Mouse (Mus musculus) stomach, embryonic 15.5 days (tissue): Measurements from ENCODE around the gene Rassf1. TPM values are rescaled to one million over a fixed set of nuclear protein-coding genes. Genes with fewer than 3 reads are reported as not detected.

Source experiments
- ATAC-seq: fragments of 200-750 bp; cut with Nextera tagmentation; 2 replicates; pipeline ENCODE4 v1.8.0; 2017; ENCODE audit warnings: low read depth, moderate number of reproducible peaks, moderate TSS enrichment; ENCODE audit not compliant: insufficient read depth, low FRiP score
- H3K27ac ChIP-seq: fragments of 300-500 bp; sonication (generic); 2 replicates; pipeline ENCODE4 v1.5.1; 2015; ENCODE audit warnings: mild to moderate bottlenecking, inconsistent platforms
- H3K27me3 ChIP-seq: fragments of 300-500 bp; sonication (generic); replicated peaks from 2 replicates; pipeline ENCODE4 v1.6.1; 2015; ENCODE audit warnings: inconsistent platforms
- H3K36me3 ChIP-seq: fragments of 300-500 bp; sonication (generic); 2 replicates; pipeline ENCODE4 v1.6.1; 2015; ENCODE audit warnings: inconsistent platforms
- H3K4me1 ChIP-seq: fragments of 300-500 bp; sonication (generic); 2 replicates; pipeline ENCODE4 v1.6.1; 2015; ENCODE audit warnings: inconsistent platforms
- H3K4me2 ChIP-seq: fragments of 300-500 bp; sonication (generic); 2 replicates; pipeline ENCODE4 v1.6.1; 2015; ENCODE audit warnings: mild to moderate bottlenecking, inconsistent platforms
- H3K4me3 ChIP-seq: fragments of 300-500 bp; sonication (generic); replicated peaks from 2 replicates; pipeline ENCODE4 v1.5.1; 2015; ENCODE audit warnings: inconsistent platforms
- H3K9ac ChIP-seq: fragments of 300-500 bp; sonication (generic); 2 replicates; pipeline ENCODE4 v1.6.1; 2015; ENCODE audit warnings: inconsistent platforms
- H3K9me3 ChIP-seq: fragments of 300-500 bp; sonication (generic); 2 replicates; pipeline ENCODE4 v1.6.1; 2016; ENCODE audit warnings: inconsistent platforms
- WGBS: fragments of 180-500 bp; shearing (Covaris S2); methylation state at CpG from one replicate; pipeline ENCODE4 v1.1.7; 2015; 5-methylcytosine and 5-hydroxymethylcytosine counted together
- polyA plus RNA-seq: library from polyadenylated mRNA; unstranded; fragments of >200 nt; fragmentation: Nextera tagmentation; extraction: Ambion mirVana; gene quantifications from 2 replicates; pipeline ENCODE4 v1.2.1, GENCODE M21; 2015

Gene Rassf1
- polyA plus RNA-seq, 1 experiment from 2014 or later, result 58.0 TPM

- WGBS, result 60% methylated on average over 14 of the region's 14 CpGs
- peak overlapping the region; percentile 74 for H3K4me2 ChIP-seq
- ATAC-seq, result peak; percentile 55
- H3K36me3 ChIP-seq, result peaks cover 22% of the 10 kb centered on the region
- no peak overlapping the region for H3K9ac ChIP-seq
- H3K9me3 ChIP-seq, result no peaks in the 10 kb centered on the region
- peak overlapping the region; percentile 89 for H3K27ac ChIP-seq
- H3K4me1 ChIP-seq, result peaks cover 49% of the 10 kb centered on the region
- H3K27me3 ChIP-seq, result no peaks in the 10 kb centered on the region
- no peak overlapping the region for H3K4me3 ChIP-seq
These were observed 24.4 kb downstream of the Rassf1 start for GRCm38 (mm10) chr9:107575579-107576356.

GRCm38 (mm10) chr9:107576357-107577107 is 25.2 kb downstream of the Rassf1 start, which contains the start of gene Hyal1:
Gene Hyal1 (plus strand): TSS chr9:107576927.
- Histone ChIP-seq H3K4me2 (peak within 1 kb of the TSS; percentile 74), H3K9me3 (no peaks in the 10 kb centered on the region), H3K4me1 (peaks cover 44% of the 10 kb centered on the region), H3K27me3 (no peaks in the 10 kb centered on the region), H3K36me3 (peaks cover 20% of the 10 kb centered on the region), H3K9ac (peak within 1 kb of the TSS; percentile 31; the same call in 1 of the 2 replicates), H3K4me3 (peak within 1 kb of the TSS; percentile 41), H3K27ac (peak within 1 kb of the TSS; percentile 89)
- WGBS, result 14% methylated on average over 16 of the region's 16 CpGs
- peak; percentile 67 for ATAC-seq

DNA sequence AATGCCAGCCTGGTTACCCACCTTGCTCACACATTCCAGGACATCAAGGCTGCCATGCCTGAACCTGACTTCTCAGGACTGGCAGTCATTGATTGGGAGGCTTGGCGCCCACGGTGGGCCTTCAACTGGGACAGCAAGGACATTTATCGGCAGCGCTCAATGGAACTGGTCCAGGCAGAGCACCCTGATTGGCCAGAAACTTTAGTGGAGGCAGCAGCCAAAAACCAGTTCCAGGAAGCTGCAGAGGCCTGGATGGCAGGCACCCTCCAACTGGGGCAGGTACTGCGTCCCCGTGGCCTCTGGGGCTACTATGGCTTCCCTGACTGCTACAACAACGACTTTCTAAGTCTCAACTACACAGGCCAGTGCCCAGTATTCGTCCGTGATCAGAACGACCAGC is 26.5 kb downstream of the Rassf1 start:
- no peak for ATAC-seq
- 86% methylated on average over 10 of the region's 10 CpGs for WGBS
- H3K9ac ChIP-seq, result no peak overlapping the region
- H3K36me3 ChIP-seq, result peaks cover 11% of the 10 kb centered on the region; the same call in 1 of the 2 replicates
- H3K9me3 ChIP-seq, result no peaks in the 10 kb centered on the region
- H3K27ac ChIP-seq, result no peak overlapping the region
- H3K27me3 ChIP-seq, result no peaks in the 10 kb centered on the region
- H3K4me3 ChIP-seq, result no peak overlapping the region
- H3K4me2 ChIP-seq, result peak overlapping the region; percentile 74; the same call in 1 of the 2 replicates
- H3K4me1 ChIP-seq, result peaks cover 46% of the 10 kb centered on the region

GRCm38 (mm10) chr9:107578587-107578986 is 27.2 kb downstream of the Rassf1 start, which contains the start of gene Naa80:
Gene Naa80 (plus strand): TSS chr9:107578887.
- H3K4me1 ChIP-seq, result peaks cover 46% of the 10 kb centered on the region
- no peak within 1 kb of the TSS for H3K9ac ChIP-seq
- 75% methylated on average over 3 of the region's 3 CpGs for WGBS
- H3K4me3 ChIP-seq, result no peak within 1 kb of the TSS
- H3K27me3 ChIP-seq, result no peaks in the 10 kb centered on the region
- peak within 1 kb of the TSS; percentile 94 for H3K27ac ChIP-seq
- H3K9me3 ChIP-seq, result no peaks in the 10 kb centered on the region
- no peak for ATAC-seq
- H3K36me3 ChIP-seq, result peaks cover 6% of the 10 kb centered on the region; the same call in 1 of the 2 replicates
- H3K4me2 ChIP-seq, result peak within 1 kb of the TSS; percentile 79; the same call in 1 of the 2 replicates

GRCm38 (mm10) chr9:107579023-107579900 is 27.9 kb downstream of the Rassf1 start:
- ATAC-seq, result no peak
- H3K9ac ChIP-seq, result 0 out of 2 replicates have a peak overlapping the region, but pooled peaks have one; percentile 2
- 0 out of 2 replicates have a peak overlapping the region, but pooled peaks have one; percentile 79 for H3K4me2 ChIP-seq
- no peaks in the 10 kb centered on the region for H3K9me3 ChIP-seq
- H3K4me1 ChIP-seq, result peaks cover 46% of the 10 kb centered on the region
- no peaks in the 10 kb centered on the region for H3K27me3 ChIP-seq
- WGBS, result 93% methylated on average over 14 of the region's 14 CpGs
- H3K27ac ChIP-seq, result peak overlapping the region; percentile 94
- no peak overlapping the region for H3K4me3 ChIP-seq
- 0 out of 2 replicates have a peak, but pooled peaks cover 3% of the 10 kb centered on the region for H3K36me3 ChIP-seq

DNA sequence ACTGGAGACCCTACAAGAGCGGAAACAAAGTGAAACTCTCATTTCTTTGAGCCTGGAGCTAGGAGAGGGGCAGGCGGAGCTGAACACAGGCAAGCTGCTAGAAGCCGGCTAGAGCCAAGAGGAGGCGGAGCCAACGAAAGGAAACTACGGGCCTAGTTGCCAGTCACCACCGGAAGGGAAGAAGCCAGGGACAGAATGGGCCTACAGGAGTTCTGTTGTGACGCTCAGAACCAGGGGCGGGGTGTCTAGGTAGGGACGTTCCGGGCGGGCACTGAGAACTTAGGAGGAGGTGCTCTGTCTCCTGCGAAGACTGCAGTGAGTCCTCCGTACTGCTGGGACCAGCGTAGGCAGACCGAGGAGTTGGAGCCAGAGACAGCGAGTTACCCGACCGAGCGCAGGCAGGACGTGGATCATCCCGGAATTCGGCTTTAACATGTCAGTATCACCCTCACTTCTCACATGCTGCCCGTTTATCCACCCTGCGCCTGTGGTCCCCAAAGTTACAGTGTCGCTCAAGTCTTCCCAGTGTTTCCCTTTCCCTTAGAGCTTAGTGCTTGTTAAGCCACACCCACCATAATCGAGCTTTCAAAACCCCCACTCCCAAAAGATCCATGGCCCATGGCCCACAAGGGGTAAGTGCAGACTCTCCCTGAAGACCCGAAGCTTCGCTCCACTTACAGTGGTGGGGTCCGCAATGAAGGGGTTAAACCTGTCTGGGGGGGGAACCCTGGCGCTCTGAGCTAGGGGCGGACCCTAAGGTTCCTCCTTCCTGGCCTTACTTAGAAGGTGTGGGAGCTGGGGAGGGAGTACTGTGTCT is 29.4 kb downstream of the Rassf1 start, which contains the start of gene Hyal3:
Gene Hyal3 (plus strand): TSS at position 318 of the 817 bp plus-strand sequence.
- H3K36me3 ChIP-seq, result 0 out of 2 replicates have a peak, but pooled peaks cover 3% of the 10 kb centered on the region
- H3K9ac ChIP-seq, result peak within 1 kb of the TSS; percentile 50
- under 1% methylated on average over 32 of the region's 32 CpGs for WGBS
- peaks cover 45% of the 10 kb centered on the region for H3K4me1 ChIP-seq
- no peaks in the 10 kb centered on the region for H3K9me3 ChIP-seq
- peak within 1 kb of the TSS; percentile 56 for H3K4me3 ChIP-seq
- H3K27me3 ChIP-seq, result no peaks in the 10 kb centered on the region
- peak within 1 kb of the TSS; percentile 94 for H3K27ac ChIP-seq
- peak; percentile 72 for ATAC-seq
- H3K4me2 ChIP-seq, result peak within 1 kb of the TSS; percentile 79

- Histone ChIP-seq H3K4me3 (peak overlapping the region; percentile 56), H3K27ac (peak overlapping the region; percentile 94), H3K27me3 (no peaks in the 10 kb centered on the region), H3K9me3 (no peaks in the 10 kb centered on the region), H3K4me2 (peak overlapping the region; percentile 79), H3K4me1 (peaks cover 36% of the 10 kb centered on the region), H3K9ac (peak overlapping the region; percentile 50; the same call in 1 of the 2 replicates), H3K36me3 (0 out of 2 replicates have a peak, but pooled peaks cover 3% of the 10 kb centered on the region)
- ATAC-seq, result no peak
- WGBS, result 61% methylated on average over 4 of the region's 4 CpGs
These were observed 30.2 kb downstream of the Rassf1 start for GRCm38 (mm10) chr9:107581584-107581983.

GRCm38 (mm10) chr9:107582509-107583062 is 31.2 kb downstream of the Rassf1 start:
- no peaks in the 10 kb centered on the region for H3K27me3 ChIP-seq
- H3K9me3 ChIP-seq, result no peaks in the 10 kb centered on the region
- H3K4me2 ChIP-seq, result no peak overlapping the region
- WGBS, result 84% methylated on average over 7 of the region's 7 CpGs
- H3K36me3 ChIP-seq, result 0 out of 2 replicates have a peak, but pooled peaks cover 3% of the 10 kb centered on the region
- no peak overlapping the region for H3K4me3 ChIP-seq
- H3K9ac ChIP-seq, result no peak overlapping the region
- H3K27ac ChIP-seq, result no peak overlapping the region
- no peak for ATAC-seq
- peaks cover 26% of the 10 kb centered on the region for H3K4me1 ChIP-seq

- H3K27me3 ChIP-seq, result no peaks in the 10 kb centered on the region
- no peaks in the 10 kb centered on the region for H3K9me3 ChIP-seq
These were observed 31.8 kb downstream of the Rassf1 start for GRCm38 (mm10) chr9:107583174-107583573.

GRCm38 (mm10) chr9:107586504-107586903 is 35.1 kb downstream of the Rassf1 start:
- H3K27ac ChIP-seq, result peak overlapping the region; percentile 40; the same call in 1 of the 2 replicates
- 88% methylated on average over 5 of the region's 5 CpGs for WGBS
- no peak for ATAC-seq

More at GRCm38 (mm10) chr9:107583174-107583573, 31.8 kb downstream of the Rassf1 start:
- WGBS, result 90% methylated on average over 14 of the region's 14 CpGs
- H3K27ac ChIP-seq, result no peak overlapping the region
- peaks cover 29% of the 10 kb centered on the region for H3K4me1 ChIP-seq
- no peak overlapping the region for H3K4me2 ChIP-seq
- 0 out of 2 replicates have a peak, but pooled peaks cover 3% of the 10 kb centered on the region for H3K36me3 ChIP-seq
- no peak for ATAC-seq
- no peak overlapping the region for H3K9ac ChIP-seq
- H3K4me3 ChIP-seq, result no peak overlapping the region

More at GRCm38 (mm10) chr9:107586504-107586903, 35.1 kb downstream of the Rassf1 start:
- H3K4me1 ChIP-seq, result peaks cover 26% of the 10 kb centered on the region
- H3K4me3 ChIP-seq, result no peak overlapping the region
- 0 out of 2 replicates have a peak overlapping the region, but pooled peaks have one; percentile 40 for H3K4me2 ChIP-seq
- H3K36me3 ChIP-seq, result peaks cover 20% of the 10 kb centered on the region; the same call in 1 of the 2 replicates
- H3K9ac ChIP-seq, result no peak overlapping the region
- no peaks in the 10 kb centered on the region for H3K9me3 ChIP-seq
- no peaks in the 10 kb centered on the region for H3K27me3 ChIP-seq
